Mouse (Mus musculus): ENCODE data around the gene Pck1.

The Pck1 gene

GRCm38 (mm10) chr2:173173521-173174511 is 21.0 kb downstream of the Pck1 start:
- peak; percentile 78 to 94 for DNase-seq

GRCm38 (mm10) chr2:173174569-173174968 is 21.7 kb downstream of the Pck1 start:
- peak in 1 of 2 experiments; percentile 36 for DNase-seq

GRCm38 (mm10) chr2:173175703-173176102 is 22.9 kb downstream of the Pck1 start:
- peak in 1 of 2 experiments; percentile 24 for DNase-seq

- peak in 1 of 2 experiments; percentile 38 for DNase-seq
These were observed 24.6 kb downstream of the Pck1 start for GRCm38 (mm10) chr2:173177481-173177880.

GRCm38 (mm10) chr2:173177951-173178350 is 25.1 kb downstream of the Pck1 start:
- peak; percentile 93 to 94 for DNase-seq

- peak in 1 of 2 experiments; percentile 31 for DNase-seq
These were observed 26.2 kb downstream of the Pck1 start for GRCm38 (mm10) chr2:173179046-173179445.

- peak in 1 of 2 experiments; percentile 23 for DNase-seq
These were observed 27.2 kb downstream of the Pck1 start for GRCm38 (mm10) chr2:173180026-173180425.

GRCm38 (mm10) chr2:173180721-173181388 is 28.0 kb downstream of the Pck1 start:
- peak in 1 of 2 experiments; percentile 70 for DNase-seq

- no peak for DNase-seq
These were observed 28.6 kb downstream of the Pck1 start for GRCm38 (mm10) chr2:173181486-173181885.

GRCm38 (mm10) chr2:173181901-173182300 is 29.1 kb downstream of the Pck1 start:
- peak; percentile 59 to 88 for DNase-seq

GRCm38 (mm10) chr2:173182796-173183195 is 29.9 kb downstream of the Pck1 start:
- DNase-seq: peak in 1 of 2 experiments; percentile 57

- peak in 1 of 2 experiments; percentile 43 for DNase-seq
These were observed 30.5 kb downstream of the Pck1 start for GRCm38 (mm10) chr2:173183311-173183710.

- DNase-seq: peak; percentile 85 to 93
These were observed 31.1 kb downstream of the Pck1 start for GRCm38 (mm10) chr2:173183836-173184460.

- DNase-seq: peak in 1 of 2 experiments; percentile 42
These were observed 31.7 kb downstream of the Pck1 start for GRCm38 (mm10) chr2:173184475-173185080.

GRCm38 (mm10) chr2:173185282-173185681 is 32.4 kb downstream of the Pck1 start:
- DNase-seq: peak in 1 of 2 experiments; percentile 41

GRCm38 (mm10) chr2:173186047-173186943 is 33.4 kb downstream of the Pck1 start:
- DNase-seq: peak; percentile 90 to 95

GRCm38 (mm10) chr2:173187182-173187855 is 34.5 kb downstream of the Pck1 start:
- peak; percentile 54 to 83 for DNase-seq

GRCm38 (mm10) chr2:173194796-173195195 is 41.9 kb downstream of the Pck1 start:
- no peak for DNase-seq

- DNase-seq: no peak
These were observed 50.3 kb downstream of the Pck1 start for GRCm38 (mm10) chr2:173202924-173203689.

GRCm38 (mm10) chr2:173203726-173204125 is 50.9 kb downstream of the Pck1 start:
- DNase-seq: no peak
